In genomic region chr3:51739049-51739834, GRCm38 (mm10) we compare ENCODE assay signal across 8 mouse cellular contexts.
A peak's percentile ranks its signal among the peaks of the same experiment; 100 is the strongest.
DNase-seq lines count a peak whose midpoint lies in the region; ATAC-seq and TF ChIP-seq lines count a peak whose summit lies in the region.

No protein-coding gene starts in this region.

- TF ChIP-seq POLR2A in small intestine, adult 2 months (IDR thresholded peaks at IDR 0.05; ENCODE audit: low read depth, low read length) = no peak

- ATAC-seq in lung, embryonic 14.5 days (ENCODE audit: insufficient read depth) = peak; percentile 80
- ATAC-seq in embryonic facial prominence, embryonic 11.5 days (replicated peaks; ENCODE audit: insufficient number of reproducible peaks, low FRiP score, low TSS enrichment, low read depth) = 0 out of 2 replicates have a peak, but pooled peaks have one; percentile 65
- ATAC-seq in liver, embryonic 12.5 days = peak; percentile 32; the same call in 1 of the 2 replicates

- peak overlapping the region; percentile 13; the same call in 1 of the 2 replicates for H3K4me2 ChIP-seq in lung, embryonic 14.5 days
- H3K4me2 ChIP-seq in embryonic facial prominence, embryonic 11.5 days (ENCODE audit: low read depth, low read length) = no peak overlapping the region; the same call in 1 of the 2 replicates
- H3K4me2 ChIP-seq in liver, embryonic 12.5 days = peak overlapping the region; percentile 22; the same call in 1 of the 2 replicates

- WGBS in lung, embryonic 14.5 days = 16% methylated on average over 12 of the region's 12 CpGs
- 7% methylated on average over 12 of the region's 12 CpGs for WGBS in embryonic facial prominence, embryonic 11.5 days
- 14% methylated on average over 12 of the region's 12 CpGs for WGBS in liver, embryonic 12.5 days (ENCODE audit: insufficient replicate concordance)
- WGBS in small intestine, adult 2 months = 16% methylated on average over 12 of the region's 12 CpGs

- TF ChIP-seq CTCF in lung, embryonic 14.5 days (IDR thresholded peaks at IDR 0.05; ENCODE audit: low read depth) = peak; percentile 54
- no peak for TF ChIP-seq CTCF in small intestine, adult 2 months (IDR thresholded peaks at IDR 0.05; ENCODE audit: extremely low read depth, insufficient read length, insufficient replicate concordance, low read depth, low read length)

- H3K4me1 ChIP-seq in lung, embryonic 14.5 days (ENCODE audit: insufficient read depth) = peaks cover 7% of the 10 kb centered on the region; the same call in 1 of the 2 replicates
- peaks cover 4% of the 10 kb centered on the region; the same call in 1 of the 2 replicates for H3K4me1 ChIP-seq in embryonic facial prominence, embryonic 11.5 days (ENCODE audit: control insufficient read depth, insufficient read depth, low read length)
- H3K4me1 ChIP-seq in liver, embryonic 12.5 days = peaks cover 79% of the 10 kb centered on the region
- peaks cover 13% of the 10 kb centered on the region for H3K4me1 ChIP-seq in small intestine, adult 2 months (ENCODE audit: control insufficient read depth, insufficient read depth, insufficient read length, low read length)

- peak; percentile 80 for DNase-seq in lung, embryonic 14.5 days
- DNase-seq in lung, postnatal 36 days = no peak
- DNase-seq in embryonic facial prominence, embryonic 11.5 days (ENCODE audit: low spot score) = peak; percentile 66
- DNase-seq in hindlimb bud, embryonic 11.5 days (ENCODE audit: extremely low spot score, low read depth, low spot score) = peak; percentile 88
- no peak for DNase-seq in layer of hippocampus, postnatal 10 days (ENCODE audit: low spot score in 2 of 2)
- DNase-seq in natural killer cell, adult 2 months (ENCODE audit: low spot score in 2 of 2) = no peak

- H3K9me3 ChIP-seq in lung, embryonic 14.5 days (ENCODE audit: low read depth, low read length) = no peaks in the 10 kb centered on the region
- H3K9me3 ChIP-seq in embryonic facial prominence, embryonic 11.5 days (replicated peaks; ENCODE audit: control insufficient read depth, low read length) = no peaks in the 10 kb centered on the region
- no peaks in the 10 kb centered on the region for H3K9me3 ChIP-seq in liver, embryonic 12.5 days (replicated peaks)

- peak overlapping the region; percentile 48 for H3K9ac ChIP-seq in lung, embryonic 14.5 days
- peak overlapping the region; percentile 42 for H3K9ac ChIP-seq in embryonic facial prominence, embryonic 11.5 days (replicated peaks; ENCODE audit: low read length)
- 0 out of 2 replicates have a peak overlapping the region, but pooled peaks have one; percentile 18 for H3K9ac ChIP-seq in liver, embryonic 12.5 days

- H3K27ac ChIP-seq in lung, embryonic 14.5 days (ENCODE audit: low read depth) = peak overlapping the region; percentile 39
- peak overlapping the region; percentile 61 for H3K27ac ChIP-seq in embryonic facial prominence, embryonic 11.5 days (replicated peaks; ENCODE audit: low read depth, low read length)
- peak overlapping the region; percentile 49 for H3K27ac ChIP-seq in liver, embryonic 12.5 days
- H3K27ac ChIP-seq in small intestine, adult 2 months (ENCODE audit: insufficient read depth, low read depth, low read length) = no peak overlapping the region; the same call in 1 of the 2 replicates

- no peak overlapping the region for H3K4me3 ChIP-seq in lung, embryonic 14.5 days (ENCODE audit: low read depth, low read length)
- H3K4me3 ChIP-seq in embryonic facial prominence, embryonic 11.5 days (ENCODE audit: low read depth, low read length) = no peak overlapping the region
- no peak overlapping the region for H3K4me3 ChIP-seq in liver, embryonic 12.5 days
- H3K4me3 ChIP-seq in small intestine, adult 2 months (ENCODE audit: low read depth, low read length) = peak overlapping the region; percentile 8; the same call in 1 of the 2 replicates

- H3K36me3 ChIP-seq in lung, embryonic 14.5 days (ENCODE audit: insufficient read depth) = no peaks in the 10 kb centered on the region
- H3K36me3 ChIP-seq in embryonic facial prominence, embryonic 11.5 days (replicated peaks; ENCODE audit: control insufficient read depth, insufficient read depth, low read depth, low read length) = no peaks in the 10 kb centered on the region
- H3K36me3 ChIP-seq in liver, embryonic 12.5 days = no peaks in the 10 kb centered on the region
- H3K36me3 ChIP-seq in small intestine, adult 2 months (ENCODE audit: control insufficient read depth, insufficient read depth, low read length) = no peaks in the 10 kb centered on the region

- H3K27me3 ChIP-seq in lung, embryonic 14.5 days (ENCODE audit: insufficient read depth, low read length) = no peaks in the 10 kb centered on the region
- no peaks in the 10 kb centered on the region for H3K27me3 ChIP-seq in embryonic facial prominence, embryonic 11.5 days (ENCODE audit: control insufficient read depth, insufficient read depth, low read length)
- H3K27me3 ChIP-seq in liver, embryonic 12.5 days (replicated peaks) = no peaks in the 10 kb centered on the region
- no peaks in the 10 kb centered on the region for H3K27me3 ChIP-seq in small intestine, adult 2 months (ENCODE audit: control insufficient read depth, insufficient read depth, low read length)

Comparison
In these comparisons a context has a peak if more than half of its experiments do, and no peak if none do; other contexts are left out.
1. DNase-seq: peak in lung, embryonic 14.5 days (single experiment), embryonic facial prominence, embryonic 11.5 days (single experiment) and hindlimb bud, embryonic 11.5 days (single experiment); none in lung, postnatal 36 days (single experiment), layer of hippocampus, postnatal 10 days (0 of 2) and natural killer cell, adult 2 months (0 of 2).
2. Peak in every context shown above with its lines, with median percentiles within 50 percentile points of each other: ATAC-seq and H3K9ac ChIP-seq.